Mouse (Mus musculus): ENCODE measurements around the gene Pcmt1. TPM values are rescaled to one million over a fixed set of nuclear protein-coding genes. Genes with fewer than 3 reads are reported as not detected.
A peak's percentile ranks its signal among the peaks of the same experiment; 100 is the strongest.
"Not testable (repeated sequence)": the region's sequence is repeated elsewhere in the genome, so short reads cannot be mapped to it uniquely, and the experiment has no call there.

Gene Pcmt1
- polyA plus RNA-seq, 1 experiment from 2014 or later, result 140 TPM

DNA sequence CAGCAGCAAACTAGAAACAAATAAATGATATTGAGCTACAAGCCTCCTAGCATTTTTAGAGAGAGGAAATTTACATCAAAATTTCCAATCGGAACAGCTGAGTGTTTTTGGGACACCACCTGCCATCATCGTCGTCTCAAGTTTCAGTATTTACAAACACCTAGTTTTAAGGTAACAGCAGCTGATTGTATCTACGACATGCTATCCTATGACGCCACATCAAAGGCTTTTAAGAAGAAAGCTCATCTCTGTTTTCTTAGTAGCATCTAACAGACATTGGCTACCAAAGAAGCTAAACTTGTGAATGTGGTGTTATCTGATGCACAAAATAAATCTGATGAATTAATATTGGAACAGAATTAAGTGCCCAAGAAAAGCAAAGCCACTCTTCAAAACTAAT is 50.6 kb downstream of the Pcmt1 start:
- ATAC-seq (replicated peaks; ENCODE audit: low FRiP score), result no peak
- no peak for DNase-seq (ENCODE audit: low spot score)
- H3K27me3 ChIP-seq (ENCODE audit: control insufficient read depth, insufficient read depth, low read length), result no peaks in the 10 kb centered on the region
- H3K4me3 ChIP-seq (ENCODE audit: low read depth, low read length), result no peak overlapping the region
- no peak overlapping the region for H3K9ac ChIP-seq (ENCODE audit: low read length)
- H3K27ac ChIP-seq (ENCODE audit: low read depth, low read length), result no peak overlapping the region
- WGBS, result 94% methylated on average over 5 of the region's 5 CpGs
- no peak overlapping the region for H3K4me2 ChIP-seq (ENCODE audit: low read depth, low read length, severe bottlenecking)
- no peaks in the 10 kb centered on the region for H3K9me3 ChIP-seq (ENCODE audit: control insufficient read depth, low read length)
- H3K36me3 ChIP-seq (ENCODE audit: control insufficient read depth, insufficient read depth, low read length), result no peaks in the 10 kb centered on the region; the same call in 1 of the 2 replicates
- no peaks in the 10 kb centered on the region for H3K4me1 ChIP-seq (replicated peaks; ENCODE audit: control insufficient read depth, insufficient read depth, low read length)

DNA sequence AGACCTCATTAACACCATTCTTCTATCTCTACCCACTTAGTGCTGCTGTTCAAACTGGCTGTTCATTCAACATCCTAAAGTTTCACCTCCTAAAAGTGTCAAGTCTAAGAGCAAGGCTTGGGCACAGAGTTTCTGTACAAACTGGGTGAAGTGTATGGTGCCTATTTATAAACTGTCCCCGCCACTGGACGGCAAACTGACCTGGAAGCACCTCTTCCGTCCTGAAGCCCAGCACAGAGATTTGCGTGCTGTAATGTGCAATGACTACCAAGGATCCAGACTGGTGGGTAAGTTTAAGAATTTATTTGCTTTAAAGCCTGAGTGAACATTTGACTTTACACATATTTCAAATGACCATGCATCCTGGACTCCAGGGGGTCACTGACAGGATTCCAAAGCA is 51.8 kb downstream of the Pcmt1 start:
- H3K9me3 ChIP-seq (ENCODE audit: control insufficient read depth, low read length), result no peaks in the 10 kb centered on the region
- ATAC-seq (replicated peaks; ENCODE audit: low FRiP score), result no peak
- H3K36me3 ChIP-seq (ENCODE audit: control insufficient read depth, insufficient read depth, low read length), result no peaks in the 10 kb centered on the region; the same call in 1 of the 2 replicates

DNA sequence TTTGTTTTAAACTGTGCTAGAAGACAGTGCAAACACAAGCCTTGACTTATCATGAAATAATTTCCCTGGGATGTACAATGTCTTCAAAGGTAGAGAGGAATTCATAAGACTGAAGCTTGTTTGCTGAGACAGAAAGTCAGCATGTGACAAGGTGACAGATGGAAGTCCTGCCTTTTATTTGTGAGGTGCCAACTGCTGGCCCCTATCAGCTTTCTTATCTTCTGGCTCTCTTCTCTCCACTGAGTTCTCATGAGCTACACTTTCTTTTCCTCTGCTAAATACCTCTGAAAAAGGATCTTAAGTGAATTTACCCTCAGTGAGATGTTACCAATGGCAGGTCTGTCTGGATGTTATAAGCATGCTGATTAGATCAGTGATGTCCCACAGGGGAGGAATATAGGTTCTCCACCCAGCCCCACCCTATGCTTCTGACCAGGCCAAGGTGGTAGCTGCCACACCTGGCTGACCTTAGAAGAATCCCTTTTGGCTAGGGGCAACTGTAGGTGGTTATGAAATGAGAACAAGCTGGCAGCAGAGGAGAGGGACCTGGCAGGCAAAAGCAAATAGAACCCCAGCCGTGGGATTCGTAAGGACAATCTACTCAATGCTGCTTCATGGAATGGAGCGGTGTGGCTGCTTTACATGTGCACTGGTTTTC is 56.9 kb downstream of the Pcmt1 start:
- Histone ChIP-seq H3K27me3 (ENCODE audit: control insufficient read depth, insufficient read depth, low read length) (no peaks in the 10 kb centered on the region), H3K9ac (ENCODE audit: low read length) (no peak overlapping the region), H3K4me3 (ENCODE audit: low read depth, low read length) (no peak overlapping the region), H3K4me2 (ENCODE audit: low read depth, low read length, severe bottlenecking) (no peak overlapping the region), H3K9me3 (ENCODE audit: control insufficient read depth, low read length) (no peaks in the 10 kb centered on the region), H3K4me1 (replicated peaks; ENCODE audit: control insufficient read depth, insufficient read depth, low read length) (no peaks in the 10 kb centered on the region), H3K36me3 (ENCODE audit: control insufficient read depth, insufficient read depth, low read length) (no peaks in the 10 kb centered on the region; the same call in 1 of the 2 replicates), H3K27ac (ENCODE audit: low read depth, low read length) (no peak overlapping the region)
- DNase-seq (ENCODE audit: low spot score) (no peak), ATAC-seq (replicated peaks; ENCODE audit: low FRiP score) (no peak)
- 92% methylated on average over 3 of the region's 3 CpGs for whole genome bisulfite sequencing

More for the DNA sequence above, 51.8 kb downstream of the Pcmt1 start:
- H3K27ac ChIP-seq (ENCODE audit: low read depth, low read length), result no peak overlapping the region
- no peaks in the 10 kb centered on the region for H3K27me3 ChIP-seq (ENCODE audit: control insufficient read depth, insufficient read depth, low read length)
- 93% methylated on average over 4 of the region's 4 CpGs for WGBS
- H3K4me3 ChIP-seq (ENCODE audit: low read depth, low read length), result no peak overlapping the region
- H3K4me1 ChIP-seq (replicated peaks; ENCODE audit: control insufficient read depth, insufficient read depth, low read length), result no peaks in the 10 kb centered on the region
- H3K9ac ChIP-seq (ENCODE audit: low read length), result no peak overlapping the region
- no peak for DNase-seq (ENCODE audit: low spot score)
- no peak overlapping the region for H3K4me2 ChIP-seq (ENCODE audit: low read depth, low read length, severe bottlenecking)

DNA sequence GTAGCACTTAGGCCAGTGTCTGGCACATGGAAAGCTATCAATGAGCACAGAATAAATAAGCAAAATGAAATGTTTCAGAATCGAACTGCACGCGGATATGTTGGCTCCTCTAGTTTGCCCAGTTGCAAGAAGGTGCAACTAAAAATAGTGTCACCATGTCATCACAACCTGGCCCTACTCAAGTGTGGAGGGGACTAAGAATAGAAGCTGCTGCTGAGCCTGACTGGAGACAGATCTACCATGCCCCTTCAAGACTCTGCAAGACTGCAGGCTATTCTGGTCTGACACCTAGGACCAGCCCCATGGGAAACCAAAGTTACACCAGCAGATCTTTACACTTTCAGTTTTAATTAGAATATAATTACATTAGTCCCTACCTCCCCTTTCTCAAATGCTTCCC is 58.6 kb downstream of the Pcmt1 start:
- ATAC-seq (replicated peaks; ENCODE audit: low FRiP score) (no peak), DNase-seq (ENCODE audit: low spot score) (no peak)
- Histone ChIP-seq H3K27ac (ENCODE audit: low read depth, low read length) (no peak overlapping the region), H3K4me3 (ENCODE audit: low read depth, low read length) (no peak overlapping the region), H3K27me3 (ENCODE audit: control insufficient read depth, insufficient read depth, low read length) (no peaks in the 10 kb centered on the region), H3K4me1 (replicated peaks; ENCODE audit: control insufficient read depth, insufficient read depth, low read length) (no peaks in the 10 kb centered on the region), H3K9ac (ENCODE audit: low read length) (no peak overlapping the region), H3K4me2 (ENCODE audit: low read depth, low read length, severe bottlenecking) (no peak overlapping the region), H3K9me3 (ENCODE audit: control insufficient read depth, low read length) (no peaks in the 10 kb centered on the region), H3K36me3 (ENCODE audit: control insufficient read depth, insufficient read depth, low read length) (no peaks in the 10 kb centered on the region)
- 96% methylated on average over 3 of the region's 3 CpGs for WGBS

DNA sequence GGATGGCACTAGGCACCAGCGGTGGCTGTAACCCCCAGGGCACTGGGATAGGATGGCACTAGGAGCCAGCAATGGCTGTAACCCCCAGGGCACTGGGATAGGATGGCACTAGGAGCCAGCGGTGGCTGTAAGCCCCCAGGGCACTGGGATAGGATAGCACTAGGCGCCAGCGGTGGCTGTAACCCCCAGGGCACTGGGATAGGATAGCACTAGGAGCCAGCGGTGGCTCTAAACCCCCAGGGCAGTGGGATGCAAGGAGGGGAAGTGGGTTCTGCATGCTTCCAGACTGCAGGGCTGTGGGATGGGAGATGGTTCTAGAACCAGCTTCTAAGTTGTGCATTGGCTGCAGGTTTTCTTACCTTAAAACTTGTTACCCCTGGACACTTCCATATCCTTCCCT is 60.2 kb downstream of the Pcmt1 start:
- H3K4me2 ChIP-seq (ENCODE audit: low read depth, low read length, severe bottlenecking), result no peak overlapping the region
- ATAC-seq (replicated peaks; ENCODE audit: low FRiP score), result no peak
- no peaks in the 10 kb centered on the region for H3K27me3 ChIP-seq (ENCODE audit: control insufficient read depth, insufficient read depth, low read length)
- H3K36me3 ChIP-seq (ENCODE audit: control insufficient read depth, insufficient read depth, low read length), result no peaks in the 10 kb centered on the region
- H3K9ac ChIP-seq (ENCODE audit: low read length), result no peak overlapping the region
- no peak overlapping the region for H3K4me3 ChIP-seq (ENCODE audit: low read depth, low read length)
- 67% methylated on average over 5 of the region's 5 CpGs for WGBS
- H3K9me3 ChIP-seq (ENCODE audit: control insufficient read depth, low read length), result no peaks in the 10 kb centered on the region
- H3K4me1 ChIP-seq (replicated peaks; ENCODE audit: control insufficient read depth, insufficient read depth, low read length), result no peaks in the 10 kb centered on the region
- H3K27ac ChIP-seq (ENCODE audit: low read depth, low read length), result no peak overlapping the region
- no peak for DNase-seq (ENCODE audit: low spot score)

DNA sequence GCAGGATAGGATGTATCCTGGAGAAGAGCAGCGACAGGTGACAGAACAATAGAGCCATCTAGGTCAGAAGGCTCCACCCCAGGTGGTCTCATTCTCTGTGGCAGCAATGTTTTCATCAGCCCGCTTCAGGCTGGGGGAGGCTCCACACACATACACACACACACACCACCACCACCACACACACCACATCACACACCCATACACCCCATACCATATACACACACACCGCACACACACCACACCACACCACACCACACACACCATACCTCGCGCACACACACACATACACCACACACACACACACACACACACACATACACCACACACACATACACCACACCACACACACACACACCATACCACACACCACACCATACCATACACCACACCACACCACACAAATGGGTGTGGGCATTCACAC is 61.1 kb downstream of the Pcmt1 start:
- no peak overlapping the region for H3K9ac ChIP-seq (ENCODE audit: low read length)
- 73% methylated on average over 5 of the region's 5 CpGs for WGBS
- no peak overlapping the region for H3K27ac ChIP-seq (ENCODE audit: low read depth, low read length)
- no peaks in the 10 kb centered on the region for H3K27me3 ChIP-seq (ENCODE audit: control insufficient read depth, insufficient read depth, low read length)
- H3K9me3 ChIP-seq (ENCODE audit: control insufficient read depth, low read length), result peaks cover under 1% of the 10 kb centered on the region; the same call in 1 of the 2 replicates
- no peak overlapping the region for H3K4me3 ChIP-seq (ENCODE audit: low read depth, low read length)
- no peaks in the 10 kb centered on the region for H3K36me3 ChIP-seq (ENCODE audit: control insufficient read depth, insufficient read depth, low read length)
- ATAC-seq (replicated peaks; ENCODE audit: low FRiP score) (0 out of 2 replicates have a peak, but pooled peaks have one; percentile 21), DNase-seq (ENCODE audit: low spot score) (no peak)
- no peak overlapping the region for H3K4me2 ChIP-seq (ENCODE audit: low read depth, low read length, severe bottlenecking)
- H3K4me1 ChIP-seq (replicated peaks; ENCODE audit: control insufficient read depth, insufficient read depth, low read length), result no peaks in the 10 kb centered on the region

DNA sequence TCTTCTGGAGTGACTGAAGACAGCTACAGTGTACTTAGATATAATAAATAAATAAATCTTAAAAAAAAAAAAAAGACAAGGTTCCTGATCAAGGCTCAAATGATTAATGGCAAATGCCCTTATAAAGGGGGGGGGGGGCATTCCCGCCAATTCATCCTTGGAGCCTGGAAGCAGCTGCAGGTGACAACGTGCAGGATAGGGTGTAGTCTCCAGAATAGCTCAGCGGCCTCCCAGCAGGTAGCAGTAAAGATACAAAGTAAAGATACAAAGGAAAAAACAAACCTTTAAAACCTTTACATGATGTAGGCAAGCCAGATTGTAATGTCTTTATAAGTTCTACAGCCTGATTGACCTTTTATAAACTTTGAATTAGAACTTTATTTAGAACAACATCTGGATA is 63.4 kb downstream of the Pcmt1 start:
- ATAC-seq (replicated peaks; ENCODE audit: low FRiP score); H3K4me1 ChIP-seq (replicated peaks; ENCODE audit: control insufficient read depth, insufficient read depth, low read length); H3K4me3 ChIP-seq (ENCODE audit: low read depth, low read length); H3K27me3 ChIP-seq (ENCODE audit: control insufficient read depth, insufficient read depth, low read length); H3K4me2 ChIP-seq (ENCODE audit: low read depth, low read length, severe bottlenecking); DNase-seq (ENCODE audit: low spot score); H3K27ac ChIP-seq (ENCODE audit: low read depth, low read length); H3K36me3 ChIP-seq (ENCODE audit: control insufficient read depth, insufficient read depth, low read length); H3K9ac ChIP-seq (ENCODE audit: low read length); H3K9me3 ChIP-seq (ENCODE audit: control insufficient read depth, low read length): not testable (repeated sequence)
- 32% methylated on average over 3 of the region's 3 CpGs for WGBS

DNA sequence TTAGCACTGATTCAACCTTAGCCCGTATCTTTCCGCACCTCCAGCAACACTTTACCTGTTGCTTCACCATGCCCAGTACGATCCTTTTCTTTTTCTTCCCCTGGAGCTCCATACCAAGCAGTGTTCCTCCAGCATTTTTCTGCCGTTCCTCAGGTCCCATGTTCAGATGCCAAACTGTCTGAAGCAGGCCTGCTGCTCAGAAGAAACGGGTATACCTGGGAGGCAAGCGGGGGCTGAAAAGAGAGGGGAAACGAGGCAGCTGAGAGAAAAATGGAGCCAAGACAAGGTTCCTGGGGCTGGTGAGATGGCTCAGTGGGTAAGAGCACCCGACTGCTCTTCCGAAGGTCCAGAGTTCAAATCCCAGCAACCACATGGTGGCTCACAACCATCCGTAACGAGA is 63.8 kb downstream of the Pcmt1 start:
- not testable (repeated sequence) for H3K27ac ChIP-seq (ENCODE audit: low read depth, low read length); ATAC-seq (replicated peaks; ENCODE audit: low FRiP score); H3K27me3 ChIP-seq (ENCODE audit: control insufficient read depth, insufficient read depth, low read length); H3K4me3 ChIP-seq (ENCODE audit: low read depth, low read length); H3K4me1 ChIP-seq (replicated peaks; ENCODE audit: control insufficient read depth, insufficient read depth, low read length); H3K4me2 ChIP-seq (ENCODE audit: low read depth, low read length, severe bottlenecking); H3K9ac ChIP-seq (ENCODE audit: low read length); H3K9me3 ChIP-seq (ENCODE audit: control insufficient read depth, low read length); DNase-seq (ENCODE audit: low spot score); H3K36me3 ChIP-seq (ENCODE audit: control insufficient read depth, insufficient read depth, low read length)
- WGBS, result 76% methylated on average over 9 of the region's 11 CpGs

DNA sequence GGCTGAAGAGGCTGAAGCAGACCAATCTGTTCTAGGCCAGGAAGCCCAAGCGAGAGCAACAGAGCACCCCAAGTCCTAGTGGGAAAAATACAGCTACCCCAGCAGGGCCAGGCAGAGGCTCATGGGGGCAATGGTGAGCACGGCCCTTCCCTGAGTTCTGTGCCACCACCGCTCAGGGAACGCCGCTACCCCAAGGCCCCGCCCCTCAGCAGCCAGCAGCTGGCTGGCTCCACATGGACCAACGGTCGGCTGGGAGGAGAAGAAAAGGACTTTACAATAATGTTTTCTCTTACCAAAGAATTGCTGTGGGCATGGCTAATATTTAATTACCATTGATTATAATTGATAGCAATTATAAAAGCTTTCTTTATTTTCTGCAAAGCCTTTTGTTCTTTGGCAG is 66.1 kb downstream of the Pcmt1 start:
- Histone ChIP-seq H3K9me3 (ENCODE audit: control insufficient read depth, low read length) (peaks cover 3% of the 10 kb centered on the region; the same call in 1 of the 2 replicates), H3K4me1 (replicated peaks; ENCODE audit: control insufficient read depth, insufficient read depth, low read length) (no peaks in the 10 kb centered on the region), H3K27ac (ENCODE audit: low read depth, low read length) (no peak overlapping the region), H3K4me2 (ENCODE audit: low read depth, low read length, severe bottlenecking) (no peak overlapping the region), H3K36me3 (ENCODE audit: control insufficient read depth, insufficient read depth, low read length) (no peaks in the 10 kb centered on the region), H3K4me3 (ENCODE audit: low read depth, low read length) (no peak overlapping the region), H3K9ac (ENCODE audit: low read length) (no peak overlapping the region), H3K27me3 (ENCODE audit: control insufficient read depth, insufficient read depth, low read length) (no peaks in the 10 kb centered on the region)
- 79% methylated on average over 8 of the region's 8 CpGs for WGBS
- no peak for ATAC-seq (replicated peaks; ENCODE audit: low FRiP score)
- DNase-seq (ENCODE audit: low spot score), result no peak

All from forebrain, embryonic 11.5 days (tissue).